Mouse (Mus musculus): ENCODE data around the gene Rps6kc1. TPM values are rescaled to one million over a fixed set of nuclear protein-coding genes. Genes with fewer than 3 reads are reported as not detected.
A peak's percentile ranks its signal among the peaks of the same experiment; 100 is the strongest.

Gene Rps6kc1
- polyA plus RNA-seq, 1 experiment from 2014 or later: 13.2 TPM

DNA sequence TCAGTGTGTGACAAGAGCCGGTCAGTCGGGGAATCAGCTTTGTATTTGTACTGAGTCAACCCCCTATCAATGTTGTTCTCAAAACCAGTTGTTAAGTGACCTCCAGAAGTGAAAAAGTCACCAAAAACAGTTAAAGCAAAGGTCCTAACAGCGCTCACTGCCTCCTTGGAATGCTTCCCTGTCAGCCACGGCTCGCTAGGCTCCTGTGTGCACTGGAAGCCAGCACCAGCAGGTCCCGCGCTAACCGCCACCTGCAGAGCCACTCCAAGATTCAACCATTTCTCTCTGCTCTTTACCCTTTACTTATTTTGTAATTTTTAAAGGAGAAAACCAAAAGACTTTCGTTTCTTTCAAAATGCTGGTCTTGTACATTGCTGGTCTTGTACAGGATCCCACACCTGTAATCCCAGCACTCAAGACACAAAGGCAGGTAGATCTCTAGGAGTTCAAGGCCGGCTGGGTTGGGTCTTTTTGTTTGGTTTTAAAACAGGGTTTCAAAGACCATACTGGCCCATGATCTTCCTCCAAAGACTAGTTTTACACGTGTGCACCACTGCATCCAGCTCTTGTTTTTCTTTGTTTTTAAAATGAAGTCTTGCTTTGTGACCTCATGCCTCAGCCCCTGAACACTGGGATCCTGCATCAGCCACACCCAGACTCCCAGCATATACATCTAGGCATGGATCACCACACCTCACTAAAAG, 62.3 kb downstream of the Rps6kc1 start:
- Histone ChIP-seq H3K4me1 (peaks cover 37% of the 10 kb centered on the region), H3K9me3 (no peaks in the 10 kb centered on the region), H3K27ac (no peak overlapping the region), H3K36me3 (0 out of 2 replicates have a peak, but pooled peaks cover 1% of the 10 kb centered on the region), H3K4me3 (no peak overlapping the region), H3K27me3 (ENCODE audit: insufficient read depth, poor library complexity, severe bottlenecking) (no peaks in the 10 kb centered on the region)
- DNase-seq (ENCODE audit: low spot score): no peak
- 84% methylated on average over 11 of the region's 11 CpGs for WGBS

- 50% methylated on average over 3 of the region's 3 CpGs for WGBS
- H3K4me3 ChIP-seq: no peak overlapping the region
- no peaks in the 10 kb centered on the region for H3K27me3 ChIP-seq (ENCODE audit: insufficient read depth, poor library complexity, severe bottlenecking)
- H3K4me1 ChIP-seq: peaks cover 34% of the 10 kb centered on the region
- H3K27ac ChIP-seq: no peak overlapping the region
- no peaks in the 10 kb centered on the region for H3K9me3 ChIP-seq
- H3K36me3 ChIP-seq: peaks cover 7% of the 10 kb centered on the region; the same call in 1 of the 2 replicates
- no peak for DNase-seq (ENCODE audit: low spot score)
These were observed 62.9 kb downstream of the Rps6kc1 start for GRCm38 (mm10) chr1:190848676-190849075.

GRCm38 (mm10) chr1:190846956-190847355, 64.6 kb downstream of the Rps6kc1 start:
- H3K27me3 ChIP-seq (ENCODE audit: insufficient read depth, poor library complexity, severe bottlenecking): no peaks in the 10 kb centered on the region
- no peak overlapping the region for H3K4me3 ChIP-seq
- WGBS: 44% methylated on average over 3 of the region's 3 CpGs
- peaks cover 31% of the 10 kb centered on the region for H3K4me1 ChIP-seq
- no peak for DNase-seq (ENCODE audit: low spot score)
- no peak overlapping the region for H3K27ac ChIP-seq
- no peaks in the 10 kb centered on the region for H3K9me3 ChIP-seq
- H3K36me3 ChIP-seq: peaks cover 19% of the 10 kb centered on the region; the same call in 1 of the 2 replicates

GRCm38 (mm10) chr1:190846074-190846730, 65.4 kb downstream of the Rps6kc1 start:
- DNase-seq (ENCODE audit: low spot score): no peak
- no peak overlapping the region for H3K27ac ChIP-seq
- H3K27me3 ChIP-seq (ENCODE audit: insufficient read depth, poor library complexity, severe bottlenecking): no peaks in the 10 kb centered on the region
- H3K4me3 ChIP-seq: no peak overlapping the region
- peaks cover 31% of the 10 kb centered on the region for H3K4me1 ChIP-seq
- 81% methylated on average over 11 of the region's 11 CpGs for WGBS
- peaks cover 24% of the 10 kb centered on the region; the same call in 1 of the 2 replicates for H3K36me3 ChIP-seq
- no peaks in the 10 kb centered on the region for H3K9me3 ChIP-seq

GRCm38 (mm10) chr1:190845419-190845818, 66.2 kb downstream of the Rps6kc1 start:
- Histone ChIP-seq H3K27me3 (ENCODE audit: insufficient read depth, poor library complexity, severe bottlenecking) (no peaks in the 10 kb centered on the region), H3K36me3 (peaks cover 26% of the 10 kb centered on the region; the same call in 1 of the 2 replicates), H3K4me3 (no peak overlapping the region), H3K9me3 (no peaks in the 10 kb centered on the region), H3K4me1 (peaks cover 31% of the 10 kb centered on the region), H3K27ac (no peak overlapping the region)
- no peak for DNase-seq (ENCODE audit: low spot score)
- WGBS: 81% methylated on average over 4 of the region's 4 CpGs

GRCm38 (mm10) chr1:190844356-190844755, 67.2 kb downstream of the Rps6kc1 start:
- peaks cover 31% of the 10 kb centered on the region for H3K4me1 ChIP-seq

DNA sequence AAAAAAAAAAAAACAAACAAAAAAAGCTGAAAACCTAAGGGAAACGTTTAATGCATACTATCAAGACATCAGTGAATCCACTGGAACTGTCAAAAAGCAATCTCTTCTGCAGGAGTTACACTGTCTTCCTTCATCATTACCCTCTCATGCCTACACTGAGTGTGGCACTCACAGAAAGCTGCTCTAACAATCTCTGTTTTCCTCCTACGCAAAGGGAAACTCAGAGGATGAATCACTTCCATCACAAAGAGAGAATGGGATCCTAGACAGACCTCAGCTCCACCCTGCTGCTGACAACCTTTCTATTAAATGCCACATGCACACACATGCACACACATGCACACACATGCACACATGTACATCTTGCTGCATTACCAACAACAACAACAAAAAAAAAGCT, 75.5 kb downstream of the Rps6kc1 start:
- WGBS: 77% methylated on average over 2 of the region's 2 CpGs
- no peak for DNase-seq (ENCODE audit: low spot score)
- peaks cover 6% of the 10 kb centered on the region for H3K4me1 ChIP-seq
- H3K9me3 ChIP-seq: no peaks in the 10 kb centered on the region
- H3K4me3 ChIP-seq: no peak overlapping the region
- H3K36me3 ChIP-seq: peaks cover 10% of the 10 kb centered on the region; the same call in 1 of the 2 replicates
- no peak overlapping the region for H3K27ac ChIP-seq
- no peaks in the 10 kb centered on the region for H3K27me3 ChIP-seq (ENCODE audit: insufficient read depth, poor library complexity, severe bottlenecking)

More at GRCm38 (mm10) chr1:190844356-190844755, 67.2 kb downstream of the Rps6kc1 start:
- H3K36me3 ChIP-seq: peaks cover 26% of the 10 kb centered on the region; the same call in 1 of the 2 replicates
- H3K4me3 ChIP-seq: no peak overlapping the region
- no peaks in the 10 kb centered on the region for H3K27me3 ChIP-seq (ENCODE audit: insufficient read depth, poor library complexity, severe bottlenecking)
- H3K9me3 ChIP-seq: no peaks in the 10 kb centered on the region
- DNase-seq (ENCODE audit: low spot score): no peak
- 87% methylated on average over 11 of the region's 11 CpGs for WGBS
- H3K27ac ChIP-seq: no peak overlapping the region

GRCm38 (mm10) chr1:190834201-190834907, 77.2 kb downstream of the Rps6kc1 start:
- Histone ChIP-seq H3K9me3 (no peaks in the 10 kb centered on the region), H3K27ac (no peak overlapping the region), H3K27me3 (ENCODE audit: insufficient read depth, poor library complexity, severe bottlenecking) (no peaks in the 10 kb centered on the region), H3K4me1 (peaks cover 6% of the 10 kb centered on the region), H3K4me3 (no peak overlapping the region), H3K36me3 (peaks cover 10% of the 10 kb centered on the region; the same call in 1 of the 2 replicates)
- 69% methylated on average over 7 of the region's 7 CpGs for WGBS
- no peak for DNase-seq (ENCODE audit: low spot score)

GRCm38 (mm10) chr1:190832965-190833630, 78.5 kb downstream of the Rps6kc1 start:
- Histone ChIP-seq H3K36me3 (peaks cover 9% of the 10 kb centered on the region; the same call in 1 of the 2 replicates), H3K27ac (no peak overlapping the region), H3K4me1 (peaks cover 6% of the 10 kb centered on the region), H3K27me3 (ENCODE audit: insufficient read depth, poor library complexity, severe bottlenecking) (no peaks in the 10 kb centered on the region), H3K9me3 (no peaks in the 10 kb centered on the region), H3K4me3 (no peak overlapping the region)
- DNase-seq (ENCODE audit: low spot score): no peak
- 83% methylated on average over 8 of the region's 8 CpGs for WGBS

DNA sequence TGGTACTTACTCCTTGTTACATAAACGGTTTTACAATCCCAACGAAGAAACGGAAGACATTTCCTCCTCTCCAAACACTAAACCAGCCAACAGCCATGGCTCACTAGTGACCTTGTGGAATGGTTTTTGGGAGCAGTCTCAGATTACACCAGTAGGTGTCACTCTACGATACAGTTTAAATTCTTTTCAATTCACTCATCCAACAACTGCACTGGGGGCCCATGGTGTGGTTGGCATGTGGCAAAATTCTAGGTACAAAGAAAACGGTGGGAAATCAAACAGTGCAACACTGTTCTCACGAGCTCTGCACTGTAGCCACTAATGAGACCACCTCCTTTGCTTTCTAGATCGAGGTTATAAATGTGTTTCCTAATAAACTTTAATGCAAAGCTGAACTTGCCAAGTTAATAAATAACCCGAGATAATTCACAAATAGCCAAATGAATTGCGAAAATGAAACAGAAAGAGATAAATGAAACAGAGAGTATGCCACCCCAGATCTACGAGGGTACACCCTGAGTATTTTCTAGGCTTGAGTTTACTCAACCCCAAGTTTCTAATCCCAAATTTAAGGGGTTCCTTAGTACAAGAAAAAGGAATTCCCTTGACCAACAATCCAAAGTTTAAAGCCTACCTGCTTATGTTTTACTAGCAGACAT, 79.6 kb downstream of the Rps6kc1 start:
- no peak for DNase-seq (ENCODE audit: low spot score)
- H3K27ac ChIP-seq: no peak overlapping the region
- H3K9me3 ChIP-seq: no peaks in the 10 kb centered on the region
- H3K36me3 ChIP-seq: peaks cover 9% of the 10 kb centered on the region; the same call in 1 of the 2 replicates
- 57% methylated on average over 10 of the region's 10 CpGs for WGBS
- no peaks in the 10 kb centered on the region for H3K27me3 ChIP-seq (ENCODE audit: insufficient read depth, poor library complexity, severe bottlenecking)
- no peak overlapping the region for H3K4me3 ChIP-seq
- peaks cover 6% of the 10 kb centered on the region for H3K4me1 ChIP-seq

GRCm38 (mm10) chr1:190826486-190827034, 85.0 kb downstream of the Rps6kc1 start:
- Histone ChIP-seq H3K4me3 (no peak overlapping the region), H3K36me3 (peaks cover 4% of the 10 kb centered on the region; the same call in 1 of the 2 replicates), H3K4me1 (peaks cover 17% of the 10 kb centered on the region), H3K9me3 (no peaks in the 10 kb centered on the region), H3K27me3 (ENCODE audit: insufficient read depth, poor library complexity, severe bottlenecking) (no peaks in the 10 kb centered on the region), H3K27ac (no peak overlapping the region)
- DNase-seq (ENCODE audit: low spot score): no peak
- 86% methylated on average over 9 of the region's 9 CpGs for WGBS

DNA sequence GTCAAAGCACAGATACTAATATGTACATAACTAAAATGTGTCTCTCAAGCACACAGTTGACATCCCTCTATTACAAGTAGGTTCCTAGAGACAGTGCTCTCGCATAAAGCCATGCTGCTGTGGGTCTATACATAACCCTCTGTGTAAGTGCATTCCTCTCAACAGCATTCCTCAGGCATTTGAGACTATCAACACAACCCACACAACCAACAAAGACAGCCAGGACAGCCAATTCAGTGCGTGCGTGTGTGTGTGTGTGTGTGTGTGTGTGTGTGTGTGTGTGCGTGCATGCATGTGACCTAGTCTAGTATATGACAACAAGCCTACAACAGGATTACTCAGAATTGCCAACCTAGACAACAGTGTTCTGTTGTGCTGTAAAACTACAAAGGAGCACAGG, 87.8 kb downstream of the Rps6kc1 start:
- DNase-seq (ENCODE audit: low spot score): peak; percentile 85
- Histone ChIP-seq H3K9me3 (no peaks in the 10 kb centered on the region), H3K27me3 (ENCODE audit: insufficient read depth, poor library complexity, severe bottlenecking) (no peaks in the 10 kb centered on the region), H3K4me1 (peaks cover 45% of the 10 kb centered on the region), H3K4me3 (no peak overlapping the region), H3K36me3 (peaks cover 4% of the 10 kb centered on the region; the same call in 1 of the 2 replicates), H3K27ac (peak overlapping the region; percentile 62)
- WGBS: 59% methylated on average over 4 of the region's 4 CpGs

All from heart, embryonic 10.5 days (tissue).